In the genomic region with DNA sequence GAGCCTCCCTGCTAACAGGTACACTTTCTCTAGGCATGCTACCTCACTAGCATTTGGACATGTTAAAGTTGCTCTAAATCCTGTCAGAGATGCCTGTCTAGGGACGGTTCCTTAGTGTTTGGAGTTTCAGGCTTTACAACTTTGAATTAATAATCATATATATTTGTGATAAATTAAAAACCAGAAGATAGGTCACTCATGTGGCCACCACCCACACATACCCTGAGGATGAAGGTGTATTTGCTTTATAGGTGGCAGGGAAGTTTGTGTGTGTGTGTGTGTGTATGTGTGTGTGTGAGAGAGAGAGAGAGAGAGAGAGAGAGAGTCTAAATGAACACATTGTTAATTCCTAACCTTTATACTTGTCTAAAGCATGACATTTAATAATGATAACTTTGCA, we compare ENCODE assay signal across 8 mouse cellular contexts.
A peak's percentile ranks its signal among the peaks of the same experiment; 100 is the strongest.
DNase-seq lines count a peak whose midpoint lies in the region; ATAC-seq and TF ChIP-seq lines count a peak whose summit lies in the region.

No protein-coding gene starts in this region.

- no peak for TF ChIP-seq CTCF in left cerebral cortex, adult 2 months (IDR thresholded peaks at IDR 0.05)
- TF ChIP-seq CTCF in midbrain, postnatal 0 days (IDR thresholded peaks at IDR 0.05): no peak

- H3K4me1 ChIP-seq in embryonic facial prominence, embryonic 13.5 days: peaks cover 47% of the 10 kb centered on the region
- peaks cover 26% of the 10 kb centered on the region for H3K4me1 ChIP-seq in intestine, embryonic 14.5 days (replicated peaks; ENCODE audit: control insufficient read depth, insufficient read depth, low read length)
- peaks cover 7% of the 10 kb centered on the region for H3K4me1 ChIP-seq in midbrain, postnatal 0 days (ENCODE audit: insufficient read depth, low read length)

- H3K4me2 ChIP-seq in embryonic facial prominence, embryonic 13.5 days: peak overlapping the region; percentile 79
- H3K4me2 ChIP-seq in intestine, embryonic 14.5 days (ENCODE audit: low read length): peak overlapping the region; percentile 71
- H3K4me2 ChIP-seq in midbrain, postnatal 0 days (ENCODE audit: low read depth, low read length, poor library complexity, severe bottlenecking): peak overlapping the region; percentile 79

- no peaks in the 10 kb centered on the region for H3K27me3 ChIP-seq in embryonic facial prominence, embryonic 13.5 days
- H3K27me3 ChIP-seq in intestine, embryonic 14.5 days (replicated peaks; ENCODE audit: control insufficient read depth, insufficient read depth, low read length): no peaks in the 10 kb centered on the region
- no peaks in the 10 kb centered on the region for H3K27me3 ChIP-seq in midbrain, postnatal 0 days (ENCODE audit: insufficient read depth, low read length)

- no peaks in the 10 kb centered on the region for H3K36me3 ChIP-seq in embryonic facial prominence, embryonic 13.5 days
- H3K36me3 ChIP-seq in intestine, embryonic 14.5 days (ENCODE audit: control insufficient read depth, insufficient read depth, low read length): no peaks in the 10 kb centered on the region
- H3K36me3 ChIP-seq in midbrain, postnatal 0 days (ENCODE audit: insufficient read depth, low read length): no peaks in the 10 kb centered on the region

- no peak overlapping the region for H3K27ac ChIP-seq in left cerebral cortex, adult 2 months
- H3K27ac ChIP-seq in embryonic facial prominence, embryonic 13.5 days: no peak overlapping the region
- H3K27ac ChIP-seq in intestine, embryonic 14.5 days (ENCODE audit: low read depth): peak overlapping the region; percentile 55; the same call in 1 of the 2 replicates
- H3K27ac ChIP-seq in midbrain, postnatal 0 days (ENCODE audit: low read depth, low read length): no peak overlapping the region

- WGBS in embryonic facial prominence, embryonic 13.5 days: 31% methylated on average over 1 of the region's 1 CpGs
- 24% methylated on average over 1 of the region's 1 CpGs for WGBS in intestine, embryonic 14.5 days
- 13% methylated on average over 1 of the region's 1 CpGs for WGBS in midbrain, postnatal 0 days

- peak overlapping the region; percentile 73 for H3K4me3 ChIP-seq in left cerebral cortex, adult 2 months
- peak overlapping the region; percentile 97 for H3K4me3 ChIP-seq in embryonic facial prominence, embryonic 13.5 days
- peak overlapping the region; percentile 94 for H3K4me3 ChIP-seq in intestine, embryonic 14.5 days (ENCODE audit: low read depth, low read length)
- H3K4me3 ChIP-seq in midbrain, postnatal 0 days (ENCODE audit: low read depth, low read length): peak overlapping the region; percentile 99

- no peaks in the 10 kb centered on the region for H3K9me3 ChIP-seq in embryonic facial prominence, embryonic 13.5 days
- H3K9me3 ChIP-seq in intestine, embryonic 14.5 days (ENCODE audit: control insufficient read depth, low read length): no peaks in the 10 kb centered on the region
- no peaks in the 10 kb centered on the region for H3K9me3 ChIP-seq in midbrain, postnatal 0 days (ENCODE audit: low read length)

- no peak for DNase-seq in left cerebral cortex, adult 2 months (ENCODE audit: extremely low spot score in 1 of 2, low spot score in 2 of 2)
- no peak for DNase-seq in left cerebral cortex, adult 18-20 months (ENCODE audit: low spot score in 2 of 2)
- DNase-seq in intestine, embryonic 14.5 days (ENCODE audit: low spot score): no peak
- DNase-seq in midbrain, postnatal 0 days (ENCODE audit: low spot score): no peak
- DNase-seq in urinary bladder, adult 2 months (ENCODE audit: low spot score): no peak
- no peak for DNase-seq in kidney, postnatal 25 days

- ATAC-seq in embryonic facial prominence, embryonic 13.5 days (ENCODE audit: insufficient number of reproducible peaks, insufficient read depth, low FRiP score, low TSS enrichment, low read depth): no peak
- ATAC-seq in intestine, embryonic 14.5 days (replicated peaks; ENCODE audit: low FRiP score, low TSS enrichment, low read depth): no peak
- ATAC-seq in midbrain, postnatal 0 days (ENCODE audit: low FRiP score): no peak
- ATAC-seq in erythroid progenitor cell, adult 5-6 weeks (replicated peaks; ENCODE audit: low FRiP score, poor library complexity, severe bottlenecking): no peak

- H3K9ac ChIP-seq in embryonic facial prominence, embryonic 13.5 days: peak overlapping the region; percentile 97; the same call in 1 of the 2 replicates
- peak overlapping the region; percentile 97 for H3K9ac ChIP-seq in intestine, embryonic 14.5 days (ENCODE audit: low read length)
- peak overlapping the region; percentile 95; the same call in 1 of the 2 replicates for H3K9ac ChIP-seq in midbrain, postnatal 0 days (replicated peaks; ENCODE audit: low read length, poor library complexity, severe bottlenecking)

- intact Hi-C loops in left cerebral cortex, adult 2 months (cut with DNase I): no loop called here
